Mouse (Mus musculus): ENCODE measurements around the gene Kcnip3. TPM values are rescaled to one million over a fixed set of nuclear protein-coding genes. Genes with fewer than 3 reads are reported as not detected.

Kcnip3 gene
- total and polyA plus RNA-seq, 3 experiments: 0.22 TPM; not detected in 2

DNA sequence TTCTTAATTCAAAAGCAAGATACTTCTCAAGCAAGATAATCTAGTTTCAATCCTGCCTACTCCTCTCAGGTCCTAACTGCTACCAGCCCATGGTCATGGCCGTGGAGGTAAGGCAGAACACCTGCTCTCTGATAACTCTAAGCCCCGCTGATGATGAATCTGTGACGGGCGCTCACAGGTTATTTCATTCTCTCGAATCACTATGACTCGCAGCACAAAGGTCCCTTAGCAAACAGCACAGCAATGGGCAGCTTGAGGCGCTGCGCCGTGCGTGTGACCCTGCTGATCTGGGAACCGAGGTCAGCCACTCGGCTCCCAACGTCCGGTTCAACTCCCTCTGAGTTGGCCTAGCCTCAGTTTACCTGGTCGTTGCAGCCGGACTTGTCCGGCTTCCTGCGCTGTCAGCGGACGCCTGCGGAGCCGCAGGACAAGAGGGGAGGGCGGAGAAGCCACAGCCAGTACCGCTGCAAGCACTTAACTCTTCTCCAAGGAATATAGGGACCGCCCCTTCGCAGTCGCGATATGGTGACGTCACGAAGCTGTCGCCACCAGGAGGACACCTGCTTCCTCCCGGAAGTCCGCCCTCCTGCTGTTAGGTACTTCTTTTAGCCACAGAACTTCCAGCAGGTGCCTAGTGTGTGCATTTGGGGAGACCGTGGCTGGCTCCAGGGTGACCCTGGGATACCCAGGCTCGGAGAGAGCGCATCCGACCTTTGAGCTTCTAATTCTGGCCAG is 77.7 kb downstream of the Kcnip3 start, which contains the start of gene Fahd2a (continued):
- TF ChIP-seq TBP (IDR thresholded peaks at IDR 0.05; ENCODE audit: low read depth, low read length) (peak; percentile 73; the same call in 1 of the 2 replicates), NELFE (IDR thresholded peaks at IDR 0.05; ENCODE audit: low read depth, low read length) (peak; percentile 61), SMC3 (IDR thresholded peaks at IDR 0.05; ENCODE audit: low read depth, low read length) (no peak), GABPA (IDR thresholded peaks at IDR 0.05; ENCODE audit: low read depth, low read length) (no peak)

GRCm38 (mm10) chr2:127437697-127438096 is 84.2 kb downstream of the Kcnip3 start:
- H3K36me3 ChIP-seq (ENCODE audit: control insufficient read depth in 1 of 2, insufficient read depth in 2 of 2, low read length in 2 of 2): no peaks in the 10 kb centered on the region; a peak in 1 of 4 replicates

DNA sequence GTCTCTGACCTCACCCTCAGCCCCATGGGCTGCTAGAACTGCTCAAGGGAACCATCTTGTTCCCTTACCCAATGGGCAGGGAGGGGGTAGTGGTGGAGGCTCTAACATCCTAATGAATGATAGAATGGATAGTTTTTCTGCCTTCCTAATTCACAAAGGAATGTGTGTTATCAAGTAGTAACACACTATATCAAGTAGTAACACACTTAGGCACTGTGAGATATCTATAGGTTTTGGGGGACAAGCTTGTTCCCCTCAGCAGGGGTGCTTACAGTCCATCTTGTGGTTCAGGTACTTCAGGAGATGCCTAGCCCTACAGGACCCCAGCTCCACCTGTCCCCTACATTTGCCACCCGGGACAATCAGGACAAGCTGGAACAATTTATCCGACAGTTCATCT is 86.3 kb downstream of the Kcnip3 start:
- Histone ChIP-seq H3K27me3 (ENCODE audit: control insufficient read depth in 1 of 2, insufficient read depth in 2 of 2, low read length in 2 of 2) (no peaks in the 10 kb centered on the region), H3K36me3 (ENCODE audit: control insufficient read depth in 1 of 2, insufficient read depth in 2 of 2, low read length in 2 of 2) (no peaks in the 10 kb centered on the region; a peak in 1 of 4 replicates), H3K9me3 (replicated peaks; ENCODE audit: insufficient read depth, low read length) (no peaks in the 10 kb centered on the region), H3K9ac (ENCODE audit: control insufficient read depth, low read depth, low read length, poor library complexity, severe bottlenecking) (no peak overlapping the region), H3K4me3 (ENCODE audit: control insufficient read depth in 1 of 2, insufficient read depth in 1 of 2, low read depth in 2 of 2, low read length in 2 of 2) (no peak overlapping the region), H3K4me1 (ENCODE audit: control insufficient read depth in 1 of 2, insufficient read depth in 2 of 2, low read length in 2 of 2) (no peaks in the 10 kb centered on the region), H3K79me2 (ENCODE audit: control insufficient read depth, insufficient read depth, low read length, poor library complexity) (no peaks in the 10 kb centered on the region), H3K27ac (ENCODE audit: control insufficient read depth, low read depth, low read length) (no peak overlapping the region)
- TF ChIP-seq TCF12 (IDR thresholded peaks at IDR 0.05; ENCODE audit: low read depth, low read length) (no peak), NRF1 (IDR thresholded peaks at IDR 0.05; ENCODE audit: insufficient read depth, low read depth, low read length, poor library complexity, severe bottlenecking) (no peak), MEF2A (IDR thresholded peaks at IDR 0.05; ENCODE audit: extremely low read depth, insufficient replicate concordance, low read depth, low read length, poor library complexity, severe bottlenecking) (no peak), MAFK (IDR thresholded peaks at IDR 0.05; ENCODE audit: borderline replicate concordance, low read depth, low read length) (no peak), USF1 (IDR thresholded peaks at IDR 0.05; ENCODE audit: low read depth, low read length) (no peak), CTCF (IDR thresholded peaks at IDR 0.05 in 2 of 3, conservative IDR thresholded peaks at IDR 0.05 in 1 of 3; ENCODE audit: control insufficient read depth in 1 of 3, insufficient read depth in 1 of 3, low read depth in 2 of 3, low read length in 3 of 3, poor library complexity in 1 of 3, severe bottlenecking in 1 of 3) (no peak), RAD21 (IDR thresholded peaks at IDR 0.05; ENCODE audit: low read depth, low read length) (no peak), POLR2AphosphoS2 (IDR thresholded peaks at IDR 0.05; ENCODE audit: low read length) (no peak), GABPA (IDR thresholded peaks at IDR 0.05; ENCODE audit: low read depth, low read length) (no peak), NELFE (IDR thresholded peaks at IDR 0.05; ENCODE audit: low read depth, low read length) (no peak), HCFC1 (IDR thresholded peaks at IDR 0.05; ENCODE audit: low read depth, low read length) (no peak), E2F4 (IDR thresholded peaks at IDR 0.05; ENCODE audit: borderline replicate concordance, low read depth, low read length) (no peak), TBP (IDR thresholded peaks at IDR 0.05; ENCODE audit: low read depth, low read length) (no peak), TAL1 (IDR thresholded peaks at IDR 0.05; ENCODE audit: low read length) (no peak), KAT2A (conservative IDR thresholded peaks at IDR 0.05; ENCODE audit: low read depth, low read length) (no peak), POLR2AphosphoS5 (IDR thresholded peaks at IDR 0.05; ENCODE audit: borderline replicate concordance, low read depth, low read length) (no peak), SMC3 (IDR thresholded peaks at IDR 0.05; ENCODE audit: low read depth, low read length) (no peak), RCOR1 (IDR thresholded peaks at IDR 0.05; ENCODE audit: low read depth, low read length) (no peak)
- DNase-seq (ENCODE audit: low read depth, low spot score): no peak

More at GRCm38 (mm10) chr2:127437697-127438096, 84.2 kb downstream of the Kcnip3 start:
- Histone ChIP-seq H3K9me3 (replicated peaks; ENCODE audit: insufficient read depth, low read length) (no peaks in the 10 kb centered on the region), H3K27me3 (ENCODE audit: control insufficient read depth in 1 of 2, insufficient read depth in 2 of 2, low read length in 2 of 2) (no peaks in the 10 kb centered on the region), H3K4me3 (ENCODE audit: control insufficient read depth in 1 of 2, insufficient read depth in 1 of 2, low read depth in 2 of 2, low read length in 2 of 2) (no peak overlapping the region), H3K27ac (ENCODE audit: control insufficient read depth, low read depth, low read length) (no peak overlapping the region), H3K9ac (ENCODE audit: control insufficient read depth, low read depth, low read length, poor library complexity, severe bottlenecking) (no peak overlapping the region), H3K4me1 (ENCODE audit: control insufficient read depth in 1 of 2, insufficient read depth in 2 of 2, low read length in 2 of 2) (0 out of 4 replicates have a peak, but pooled peaks cover 0 to under 1% of the 10 kb centered on the region in 2 experiments), H3K79me2 (ENCODE audit: control insufficient read depth, insufficient read depth, low read length, poor library complexity) (no peaks in the 10 kb centered on the region)
- TF ChIP-seq MAZ (IDR thresholded peaks at IDR 0.05; ENCODE audit: low read depth, low read length) (no peak), BHLHE40 (IDR thresholded peaks at IDR 0.05; ENCODE audit: borderline replicate concordance, low read depth, low read length) (no peak), GABPA (IDR thresholded peaks at IDR 0.05; ENCODE audit: low read depth, low read length) (no peak), SMC3 (IDR thresholded peaks at IDR 0.05; ENCODE audit: low read depth, low read length) (no peak), GATA1 (IDR thresholded peaks at IDR 0.05; ENCODE audit: low read depth, low read length) (no peak), MAFK (IDR thresholded peaks at IDR 0.05; ENCODE audit: borderline replicate concordance, low read depth, low read length) (no peak), KAT2A (conservative IDR thresholded peaks at IDR 0.05; ENCODE audit: low read depth, low read length) (no peak), RCOR1 (IDR thresholded peaks at IDR 0.05; ENCODE audit: low read depth, low read length) (no peak), ZKSCAN1 (IDR thresholded peaks at IDR 0.05; ENCODE audit: low read depth, low read length) (no peak), POLR2AphosphoS5 (IDR thresholded peaks at IDR 0.05; ENCODE audit: borderline replicate concordance, low read depth, low read length) (no peak), POLR2A (IDR thresholded peaks at IDR 0.05; ENCODE audit: control insufficient read depth in 1 of 2, insufficient read depth in 1 of 2, low read depth in 1 of 2, low read length in 2 of 2, poor library complexity in 1 of 2) (no peak), NRF1 (IDR thresholded peaks at IDR 0.05; ENCODE audit: insufficient read depth, low read depth, low read length, poor library complexity, severe bottlenecking) (no peak), JUND (IDR thresholded peaks at IDR 0.05; ENCODE audit: low read depth, low read length) (no peak), EP300 (IDR thresholded peaks at IDR 0.05; ENCODE audit: low read depth in 1 of 2, low read length in 2 of 2) (no peak), MYB (IDR thresholded peaks at IDR 0.05; ENCODE audit: low read depth, low read length) (no peak), E2F4 (IDR thresholded peaks at IDR 0.05; ENCODE audit: borderline replicate concordance, low read depth, low read length) (no peak), USF1 (IDR thresholded peaks at IDR 0.05; ENCODE audit: low read depth, low read length) (no peak), CHD2 (IDR thresholded peaks at IDR 0.05; ENCODE audit: low read length) (no peak), ZMIZ1 (IDR thresholded peaks at IDR 0.05; ENCODE audit: low read depth, low read length) (no peak)
- no peak for DNase-seq (ENCODE audit: low read depth, low spot score)

Data from MEL (cell line).